ENCODE assay signal across 30 mouse cellular contexts in genomic region chr5:64188083-64188648, GRCm38 (mm10). TPM values are rescaled to one million over a fixed set of nuclear protein-coding genes. Genes with fewer than 3 reads are reported as not detected.
A peak's percentile ranks its signal among the peaks of the same experiment; 100 is the strongest.
DNase-seq lines count a peak whose midpoint lies in the region; ATAC-seq and TF ChIP-seq lines count a peak whose summit lies in the region.
"Had no signal": no experiment of that assay in that cellular context is flagged by ENCODE, and none has a peak within 500 bp of the region (broad histone marks: within the 10 kb centered on the region; RNA-seq: fewer than 3 reads in every experiment).

No protein-coding gene starts in this region.

- H3K4me2 ChIP-seq in forebrain, embryonic 15.5 days (replicated peaks): no peak overlapping the region
- H3K4me2 ChIP-seq in forebrain, embryonic 14.5 days (ENCODE audit: low read length): no peak overlapping the region
- no peak overlapping the region for H3K4me2 ChIP-seq in hindbrain, postnatal 0 days (ENCODE audit: low read depth, low read length)
- H3K4me2 ChIP-seq in hindbrain, embryonic 16.5 days (ENCODE audit: low read length): no peak overlapping the region
- no peak overlapping the region for H3K4me2 ChIP-seq in midbrain, postnatal 0 days (ENCODE audit: low read depth, low read length, poor library complexity, severe bottlenecking)
- no peak overlapping the region for H3K4me2 ChIP-seq in midbrain, embryonic 14.5 days (ENCODE audit: low read length)
- no peak overlapping the region for H3K4me2 ChIP-seq in limb, embryonic 12.5 days
- H3K4me2 ChIP-seq in liver, embryonic 12.5 days: no peak overlapping the region
- H3K4me2 ChIP-seq: embryonic facial prominence, embryonic 13.5 days; heart, embryonic 12.5 days; hindbrain, embryonic 12.5 days; intestine, embryonic 15.5 days; midbrain, embryonic 15.5 days; neural tube, embryonic 15.5 days; stomach, embryonic 15.5 days had no signal

- ATAC-seq in forebrain, embryonic 15.5 days (replicated peaks): no peak
- ATAC-seq in forebrain, embryonic 14.5 days: no peak
- ATAC-seq in hindbrain, postnatal 0 days: no peak
- ATAC-seq in hindbrain, embryonic 16.5 days: no peak
- ATAC-seq in midbrain, postnatal 0 days (ENCODE audit: low FRiP score): no peak
- ATAC-seq in midbrain, embryonic 14.5 days (ENCODE audit: low FRiP score, low TSS enrichment): no peak
- no peak for ATAC-seq in limb, embryonic 12.5 days (ENCODE audit: insufficient number of reproducible peaks, insufficient read depth, low FRiP score, low TSS enrichment, low read depth)
- ATAC-seq in liver, embryonic 12.5 days: no peak
- ATAC-seq: intestine, embryonic 15.5 days; midbrain, embryonic 15.5 days had no signal

- H3K4me3 ChIP-seq in forebrain, embryonic 15.5 days: no peak overlapping the region
- no peak overlapping the region for H3K4me3 ChIP-seq in forebrain, embryonic 14.5 days (ENCODE audit: low read depth, low read length)
- H3K4me3 ChIP-seq in hindbrain, postnatal 0 days (ENCODE audit: low read length): no peak overlapping the region
- H3K4me3 ChIP-seq in hindbrain, embryonic 16.5 days (ENCODE audit: low read length): no peak overlapping the region
- no peak overlapping the region for H3K4me3 ChIP-seq in midbrain, postnatal 0 days (ENCODE audit: low read depth, low read length)
- no peak overlapping the region for H3K4me3 ChIP-seq in midbrain, embryonic 14.5 days (replicated peaks; ENCODE audit: low read depth, low read length)
- no peak overlapping the region for H3K4me3 ChIP-seq in limb, embryonic 12.5 days (replicated peaks)
- H3K4me3 ChIP-seq in liver, embryonic 12.5 days: no peak overlapping the region
- H3K4me3 ChIP-seq: embryonic facial prominence, embryonic 13.5 days; erythroblast, embryonic 14.5 days; heart, embryonic 12.5 days; hindbrain, embryonic 12.5 days; intestine, embryonic 15.5 days; layer of hippocampus, adult 2 months; midbrain, embryonic 15.5 days; myocyte; neural tube, embryonic 15.5 days; stomach, embryonic 15.5 days had no signal

- no peaks in the 10 kb centered on the region for H3K36me3 ChIP-seq in forebrain, embryonic 15.5 days
- H3K36me3 ChIP-seq in forebrain, embryonic 14.5 days (ENCODE audit: control insufficient read depth, insufficient read depth, low read length): no peaks in the 10 kb centered on the region
- no peaks in the 10 kb centered on the region for H3K36me3 ChIP-seq in hindbrain, postnatal 0 days (ENCODE audit: insufficient read depth, low read length)
- no peaks in the 10 kb centered on the region for H3K36me3 ChIP-seq in hindbrain, embryonic 16.5 days (ENCODE audit: control insufficient read depth, insufficient read depth, low read length)
- no peaks in the 10 kb centered on the region for H3K36me3 ChIP-seq in midbrain, postnatal 0 days (ENCODE audit: insufficient read depth, low read length)
- H3K36me3 ChIP-seq in midbrain, embryonic 14.5 days (ENCODE audit: control insufficient read depth, insufficient read depth, low read length): no peaks in the 10 kb centered on the region
- H3K36me3 ChIP-seq in limb, embryonic 12.5 days: no peaks in the 10 kb centered on the region
- H3K36me3 ChIP-seq in liver, embryonic 12.5 days: peaks cover 12% of the 10 kb centered on the region; the same call in 1 of the 2 replicates
- H3K36me3 ChIP-seq: embryonic facial prominence, embryonic 13.5 days; hindbrain, embryonic 12.5 days; intestine, embryonic 15.5 days; midbrain, embryonic 15.5 days; neural tube, embryonic 15.5 days; stomach, embryonic 15.5 days had no signal

- H3K4me1 ChIP-seq in forebrain, embryonic 15.5 days: peaks cover 6% of the 10 kb centered on the region
- no peaks in the 10 kb centered on the region for H3K4me1 ChIP-seq in forebrain, embryonic 14.5 days (ENCODE audit: control insufficient read depth, insufficient read depth, low read length)
- H3K4me1 ChIP-seq in hindbrain, postnatal 0 days (ENCODE audit: insufficient read depth, low read length): no peaks in the 10 kb centered on the region
- no peaks in the 10 kb centered on the region for H3K4me1 ChIP-seq in hindbrain, embryonic 16.5 days (ENCODE audit: control insufficient read depth, insufficient read depth, low read depth, low read length)
- H3K4me1 ChIP-seq in midbrain, postnatal 0 days (ENCODE audit: insufficient read depth, low read length): no peaks in the 10 kb centered on the region
- H3K4me1 ChIP-seq in midbrain, embryonic 14.5 days (ENCODE audit: control insufficient read depth, insufficient read depth, low read length): no peaks in the 10 kb centered on the region
- H3K4me1 ChIP-seq in limb, embryonic 12.5 days (replicated peaks): no peaks in the 10 kb centered on the region
- H3K4me1 ChIP-seq in liver, embryonic 12.5 days: no peaks in the 10 kb centered on the region
- H3K4me1 ChIP-seq: embryonic facial prominence, embryonic 13.5 days; midbrain, embryonic 15.5 days; neural tube, embryonic 15.5 days; stomach, embryonic 15.5 days had no signal

- 0 out of 2 replicates have a peak overlapping the region, but pooled peaks have one; percentile 27 for H3K27ac ChIP-seq in forebrain, embryonic 15.5 days (replicated peaks)
- no peak overlapping the region for H3K27ac ChIP-seq in forebrain, embryonic 14.5 days (ENCODE audit: low read depth, low read length)
- H3K27ac ChIP-seq in hindbrain, postnatal 0 days: no peak overlapping the region
- no peak overlapping the region for H3K27ac ChIP-seq in hindbrain, embryonic 16.5 days (ENCODE audit: low read depth, low read length)
- no peak overlapping the region for H3K27ac ChIP-seq in midbrain, postnatal 0 days (ENCODE audit: low read depth, low read length)
- no peak overlapping the region for H3K27ac ChIP-seq in midbrain, embryonic 14.5 days (replicated peaks; ENCODE audit: low read depth, low read length)
- H3K27ac ChIP-seq in limb, embryonic 12.5 days: 0 out of 2 replicates have a peak overlapping the region, but pooled peaks have one; percentile 2
- H3K27ac ChIP-seq in liver, embryonic 12.5 days: no peak overlapping the region
- H3K27ac ChIP-seq: embryonic facial prominence, embryonic 13.5 days; hindbrain, embryonic 12.5 days; intestine, embryonic 15.5 days; layer of hippocampus, adult 2 months; liver, embryonic 14.5 days; midbrain, embryonic 15.5 days; neural tube, embryonic 15.5 days; stomach, embryonic 15.5 days had no signal

- no peaks in the 10 kb centered on the region for H3K27me3 ChIP-seq in forebrain, embryonic 15.5 days
- no peaks in the 10 kb centered on the region for H3K27me3 ChIP-seq in forebrain, embryonic 14.5 days (replicated peaks; ENCODE audit: control insufficient read depth, insufficient read depth, low read length)
- no peaks in the 10 kb centered on the region for H3K27me3 ChIP-seq in hindbrain, postnatal 0 days (ENCODE audit: insufficient read depth, low read length)
- no peaks in the 10 kb centered on the region for H3K27me3 ChIP-seq in hindbrain, embryonic 16.5 days (replicated peaks; ENCODE audit: control insufficient read depth, insufficient read depth, low read length)
- no peaks in the 10 kb centered on the region for H3K27me3 ChIP-seq in midbrain, postnatal 0 days (ENCODE audit: insufficient read depth, low read length)
- H3K27me3 ChIP-seq in midbrain, embryonic 14.5 days (ENCODE audit: control insufficient read depth, insufficient read depth, low read length): no peaks in the 10 kb centered on the region
- no peaks in the 10 kb centered on the region for H3K27me3 ChIP-seq in limb, embryonic 12.5 days
- H3K27me3 ChIP-seq in liver, embryonic 12.5 days (replicated peaks): no peaks in the 10 kb centered on the region
- H3K27me3 ChIP-seq: embryonic facial prominence, embryonic 13.5 days; heart, embryonic 12.5 days; hindbrain, embryonic 12.5 days; intestine, embryonic 15.5 days; midbrain, embryonic 15.5 days; neural tube, embryonic 15.5 days; stomach, embryonic 15.5 days had no signal

- no peak for TF ChIP-seq CTCF in hindbrain, postnatal 0 days (IDR thresholded peaks at IDR 0.05; ENCODE audit: low read depth)
- TF ChIP-seq CTCF in midbrain, postnatal 0 days (IDR thresholded peaks at IDR 0.05): no peak

- DNase-seq in forebrain, embryonic 14.5 days (ENCODE audit: low spot score): no peak
- peak; percentile 25 for DNase-seq in hindbrain, postnatal 0 days (ENCODE audit: low spot score)
- peak; percentile 17 for DNase-seq in midbrain, postnatal 0 days (ENCODE audit: low spot score)
- DNase-seq in midbrain, embryonic 14.5 days: no peak
- DNase-seq: adrenal gland, postnatal 36 days; cerebellum, adult 9-10 months; heart, adult 11 months; heart, postnatal 14 days; kidney, adult 8-10 months; kidney, postnatal 25 days; lung, postnatal 4 days; right cerebral cortex, adult 18-20 months; right cerebral cortex, postnatal 4 days; thymus, adult 2 months; thymus, postnatal 4 days had no signal

- 36% methylated on average over 3 of the region's 3 CpGs for WGBS in forebrain, embryonic 15.5 days
- WGBS in forebrain, embryonic 14.5 days: 44% methylated on average over 3 of the region's 3 CpGs
- WGBS in hindbrain, postnatal 0 days: 36% methylated on average over 3 of the region's 3 CpGs
- 45% methylated on average over 3 of the region's 3 CpGs for whole genome bisulfite sequencing in hindbrain, embryonic 16.5 days
- 58% methylated on average over 3 of the region's 3 CpGs for WGBS in midbrain, postnatal 0 days
- WGBS in midbrain, embryonic 14.5 days: 62% methylated on average over 3 of the region's 3 CpGs
- 42% methylated on average over 3 of the region's 3 CpGs for WGBS in limb, embryonic 12.5 days
- 61% methylated on average over 3 of the region's 3 CpGs for WGBS in liver, embryonic 12.5 days (ENCODE audit: insufficient replicate concordance)

- no peak overlapping the region for H3K9ac ChIP-seq in forebrain, embryonic 15.5 days (replicated peaks)
- no peak overlapping the region for H3K9ac ChIP-seq in forebrain, embryonic 14.5 days (ENCODE audit: low read length)
- H3K9ac ChIP-seq in hindbrain, postnatal 0 days (replicated peaks; ENCODE audit: low read length): no peak overlapping the region
- no peak overlapping the region for H3K9ac ChIP-seq in hindbrain, embryonic 16.5 days (ENCODE audit: low read depth, low read length)
- no peak overlapping the region for H3K9ac ChIP-seq in midbrain, postnatal 0 days (replicated peaks; ENCODE audit: low read length, poor library complexity, severe bottlenecking)
- H3K9ac ChIP-seq in midbrain, embryonic 14.5 days (replicated peaks; ENCODE audit: low read length): no peak overlapping the region
- H3K9ac ChIP-seq in limb, embryonic 12.5 days (replicated peaks): no peak overlapping the region
- H3K9ac ChIP-seq in liver, embryonic 12.5 days: no peak overlapping the region
- H3K9ac ChIP-seq: embryonic facial prominence, embryonic 13.5 days; heart, embryonic 12.5 days; hindbrain, embryonic 12.5 days; intestine, embryonic 15.5 days; liver, embryonic 14.5 days; midbrain, embryonic 15.5 days; neural tube, embryonic 15.5 days; stomach, embryonic 15.5 days had no signal

- H3K9me3 ChIP-seq in forebrain, embryonic 15.5 days: no peaks in the 10 kb centered on the region
- H3K9me3 ChIP-seq in forebrain, embryonic 14.5 days (replicated peaks; ENCODE audit: control insufficient read depth, low read length): peaks cover 6% of the 10 kb centered on the region; the same call in 1 of the 2 replicates
- H3K9me3 ChIP-seq in hindbrain, postnatal 0 days (ENCODE audit: low read length): peaks cover 6% of the 10 kb centered on the region; the same call in 1 of the 2 replicates
- H3K9me3 ChIP-seq in hindbrain, embryonic 16.5 days (ENCODE audit: control insufficient read depth, low read length): 0 out of 2 replicates have a peak, but pooled peaks cover 3% of the 10 kb centered on the region
- H3K9me3 ChIP-seq in midbrain, postnatal 0 days (ENCODE audit: low read length): no peaks in the 10 kb centered on the region
- 0 out of 2 replicates have a peak, but pooled peaks cover 4% of the 10 kb centered on the region for H3K9me3 ChIP-seq in midbrain, embryonic 14.5 days (ENCODE audit: control insufficient read depth, low read length)
- H3K9me3 ChIP-seq in limb, embryonic 12.5 days: peaks cover 14% of the 10 kb centered on the region; the same call in 1 of the 2 replicates
- peaks cover 11% of the 10 kb centered on the region for H3K9me3 ChIP-seq in liver, embryonic 12.5 days (replicated peaks)
- H3K9me3 ChIP-seq: embryonic facial prominence, embryonic 13.5 days; intestine, embryonic 15.5 days; midbrain, embryonic 15.5 days; neural tube, embryonic 15.5 days; stomach, embryonic 15.5 days had no signal

RNA-seq across cellular contexts. Expression of gene Tbc1d1, which starts 32.1 kb away (rescaled TPM):
- 12.2 and 12.3 TPM in 2 replicates for polyA plus RNA-seq in forebrain, embryonic 15.5 days (2015; fragmentation: Nextera tagmentation; extraction: Ambion mirVana)
- polyA plus RNA-seq in forebrain, embryonic 14.5 days (2014; fragmentation: Nextera tagmentation; extraction: Ambion mirVana): 11.6 TPM in 2 replicates
- 17.3 and 19.2 TPM in 2 replicates for total RNA-seq in hindbrain, postnatal 0 days (2014; rRNA removed)
- 7.2 and 8.6 TPM in 2 replicates for polyA plus RNA-seq in hindbrain, postnatal 0 days (2015; fragmentation: Nextera tagmentation; extraction: Ambion mirVana)
- polyA plus RNA-seq in hindbrain, embryonic 16.5 days (2015; fragmentation: Nextera tagmentation; extraction: Ambion mirVana): 10.9 and 12.3 TPM in 2 replicates
- 11.3 and 11.8 TPM in 2 replicates for total RNA-seq in midbrain, postnatal 0 days (2014; rRNA removed)
- polyA plus RNA-seq in midbrain, postnatal 0 days (2015; fragmentation: Nextera tagmentation; extraction: Ambion mirVana): 5.1 and 5.6 TPM in 2 replicates
- 9.3 and 11.7 TPM in 2 replicates for polyA plus RNA-seq in midbrain, embryonic 14.5 days (2014; fragmentation: Nextera tagmentation; extraction: Ambion mirVana)
- polyA plus RNA-seq in limb, embryonic 12.5 days (2016; fragmentation: Nextera tagmentation; extraction: Ambion mirVana): 32.8 and 35.9 TPM in 2 replicates
- 13.2 and 13.8 TPM in 2 replicates for polyA plus RNA-seq in liver, embryonic 12.5 days (2016; fragmentation: Nextera tagmentation; extraction: Ambion mirVana)

Comparison
In these comparisons a context has a peak if more than half of its experiments do, and no peak if none do; other contexts are left out.
1. H3K27ac ChIP-seq: peak in forebrain, embryonic 15.5 days (single experiment) and limb, embryonic 12.5 days (single experiment); none in forebrain, embryonic 14.5 days (single experiment), hindbrain, postnatal 0 days (single experiment), hindbrain, embryonic 16.5 days (single experiment), midbrain, postnatal 0 days (single experiment), midbrain, embryonic 14.5 days (single experiment) and liver, embryonic 12.5 days (single experiment).
2. DNase-seq: peak in hindbrain, postnatal 0 days (single experiment) and midbrain, postnatal 0 days (single experiment); none in forebrain, embryonic 14.5 days (single experiment) and midbrain, embryonic 14.5 days (single experiment).